Mouse (Mus musculus) CH12.LX (cell line): ENCODE results near the gene Evi5. TPM values are rescaled to one million over a fixed set of nuclear protein-coding genes. Genes with fewer than 3 reads are reported as not detected.
A peak's percentile ranks its signal among the peaks of the same experiment; 100 is the strongest.

ENCODE experiments used
- DNase-seq: peaks from one replicate; pipeline ENCODE4 v3.0.0-alpha.2; 2013; ENCODE audit errors: extremely low read depth
- H3K27ac ChIP-seq: 2 replicates; pipeline ENCODE4 v1.5.1; 2012; ENCODE audit warnings: low read depth, mild to moderate bottlenecking, control low read depth, moderate library complexity; ENCODE audit not compliant: insufficient read depth
- H3K27me3 ChIP-seq: replicated peaks from 2 replicates; pipeline ENCODE3; 2012; ENCODE audit warnings: inconsistent platforms
- H3K36me3 ChIP-seq, 2 experiments: replicated peaks in 1 of 2; 2 replicates each; pipeline versions ENCODE3 to v1.6.1; 2012; ENCODE audit warnings: inconsistent platforms in 1 of 2, low read length in 1 of 2, mild to moderate bottlenecking in 1 of 2, mixed read lengths in 1 of 2, moderate library complexity in 1 of 2; ENCODE audit not compliant: control insufficient read depth in 1 of 2, insufficient read depth in 1 of 2
- H3K4me1 ChIP-seq, 2 experiments: 2 replicates each; pipeline ENCODE4 v1.6.1; 2012; ENCODE audit warnings: inconsistent platforms in 1 of 2, moderate library complexity in 1 of 2; ENCODE audit not compliant: insufficient read depth in 2 of 2, control insufficient read depth in 1 of 2
- H3K4me2 ChIP-seq: 2 replicates; pipeline ENCODE4 v1.6.1; 2012; ENCODE audit warnings: low read depth, mild to moderate bottlenecking, control low read depth; ENCODE audit not compliant: poor library complexity, insufficient read depth, severe bottlenecking
- H3K4me3 ChIP-seq, 3 experiments: fragments of 150-350 bp in 1 of 3; sonication (generic) in 1 of 3; replicated peaks in 1 of 3; 2 replicates each; pipeline versions ENCODE3 to v1.5.1; 2011 to 2012; ENCODE audit warnings: low read depth in 2 of 3, low read length in 2 of 3, mild to moderate bottlenecking in 2 of 3, moderate library complexity in 2 of 3, control low read depth in 1 of 3, improper control_type of control experiment in 1 of 3, inconsistent platforms in 1 of 3, mixed read lengths in 1 of 3; ENCODE audit not compliant: poor library complexity in 1 of 3
- H3K79me2 ChIP-seq: replicated peaks from 2 replicates; pipeline ENCODE4 v1.6.1; 2012; ENCODE audit warnings: mild to moderate bottlenecking, moderate library complexity; ENCODE audit not compliant: control insufficient read depth, poor library complexity, insufficient read depth, severe bottlenecking; ENCODE audit errors: extremely low read depth
- H3K9ac ChIP-seq: 2 replicates; pipeline ENCODE4 v1.6.1; 2012; ENCODE audit warnings: low read depth, mild to moderate bottlenecking, control low read depth, moderate library complexity; ENCODE audit not compliant: insufficient read depth
- H3K9me3 ChIP-seq: replicated peaks from 2 replicates; pipeline ENCODE3; 2012; ENCODE audit warnings: low read length, inconsistent platforms, mixed read lengths
- CHD1 ChIP-seq: IDR thresholded peaks from 2 replicates; pipeline ENCODE4 v1.6.1; 2012; ENCODE audit warnings: low read depth, low read length, improper control_type of control experiment, inconsistent platforms
- CTCF ChIP-seq, 2 experiments: IDR thresholded peaks in 1 of 2; conservative IDR thresholded peaks in 1 of 2; 2 replicates each; pipeline ENCODE4 v1.5.1; 2011 to 2012; ENCODE audit warnings: low read depth in 2 of 2, low read length in 2 of 2, improper control_type of control experiment in 1 of 2, inconsistent platforms in 1 of 2, mild to moderate bottlenecking in 1 of 2, moderate library complexity in 1 of 2
- EP300 ChIP-seq: IDR thresholded peaks from 2 replicates; pipeline ENCODE4 v1.6.1; 2011; ENCODE audit warnings: low read length, improper control_type of control experiment
- ETS1 ChIP-seq: conservative IDR thresholded peaks from 2 replicates; pipeline ENCODE4 v1.6.1; 2012; ENCODE audit warnings: low read depth, mild to moderate bottlenecking, inconsistent platforms, low read length, improper control_type of control experiment, moderate library complexity
- GABPA ChIP-seq: IDR thresholded peaks from 2 replicates; pipeline ENCODE4 v1.6.1; 2012; ENCODE audit warnings: low read depth, low read length, improper control_type of control experiment, inconsistent platforms; ENCODE audit not compliant: insufficient replicate concordance
- HCFC1 ChIP-seq: IDR thresholded peaks from 2 replicates; pipeline ENCODE4 v1.6.1; 2012; ENCODE audit warnings: low read depth, mild to moderate bottlenecking, inconsistent platforms, low read length, improper control_type of control experiment
- IRF4 ChIP-seq: IDR thresholded peaks from 2 replicates; pipeline ENCODE4 v1.6.1; 2014; ENCODE audit warnings: low read depth, mild to moderate bottlenecking, inconsistent platforms, low read length, improper control_type of control experiment
- JUND ChIP-seq: conservative IDR thresholded peaks from 2 replicates; pipeline ENCODE4 v1.6.1; 2011; ENCODE audit warnings: low read depth, low read length, improper control_type of control experiment
- MYC ChIP-seq: IDR thresholded peaks from 2 replicates; pipeline ENCODE4 v1.6.1; 2011; ENCODE audit warnings: low read depth, mild to moderate bottlenecking, improper control_type of control experiment, low read length
- NELFE ChIP-seq: IDR thresholded peaks from 2 replicates; pipeline ENCODE4 v1.6.1; 2011; ENCODE audit warnings: low read depth, low read length, improper control_type of control experiment
- NRF1 ChIP-seq: IDR thresholded peaks from 2 replicates; pipeline ENCODE4 v1.6.1; 2014; ENCODE audit warnings: low read depth, mild to moderate bottlenecking, inconsistent platforms, low read length, improper control_type of control experiment, moderate library complexity
- POLR2A ChIP-seq: IDR thresholded peaks from 2 replicates; pipeline ENCODE4 v1.6.1; 2011; ENCODE audit warnings: low read depth, mild to moderate bottlenecking, improper control_type of control experiment, low read length
- POLR2AphosphoS2 ChIP-seq: IDR thresholded peaks from 2 replicates; pipeline ENCODE4 v1.6.1; 2011; ENCODE audit warnings: low read depth, low read length, improper control_type of control experiment
- RAD21 ChIP-seq: IDR thresholded peaks from 2 replicates; pipeline ENCODE4 v1.6.1; 2011; ENCODE audit warnings: low read depth, mild to moderate bottlenecking, low read length, improper control_type of control experiment, moderate library complexity
- RCOR1 ChIP-seq: conservative IDR thresholded peaks from 2 replicates; pipeline ENCODE4 v1.6.1; 2012; ENCODE audit warnings: low read depth, mild to moderate bottlenecking, inconsistent platforms, low read length, improper control_type of control experiment
- SMC3 ChIP-seq: IDR thresholded peaks from 2 replicates; pipeline ENCODE4 v1.6.1; 2011; ENCODE audit warnings: low read depth, low read length, improper control_type of control experiment
- TCF12 ChIP-seq: IDR thresholded peaks from 2 replicates; pipeline ENCODE4 v1.6.1; 2014; ENCODE audit warnings: low read depth, mild to moderate bottlenecking, inconsistent platforms, low read length, improper control_type of control experiment
- ZKSCAN1 ChIP-seq: IDR thresholded peaks from 2 replicates; pipeline ENCODE4 v1.6.1; 2012; ENCODE audit warnings: low read depth, inconsistent platforms, low read length, improper control_type of control experiment, borderline replicate concordance
- ZMIZ1 ChIP-seq: IDR thresholded peaks from 2 replicates; pipeline ENCODE4 v1.6.1; 2012; ENCODE audit warnings: low read depth, mild to moderate bottlenecking, inconsistent platforms, low read length, improper control_type of control experiment
- ZNF384 ChIP-seq: IDR thresholded peaks from 2 replicates; pipeline ENCODE4 v1.6.1; 2012; ENCODE audit warnings: low read depth, low read length, improper control_type of control experiment, inconsistent platforms
- dilution Hi-C: fragments of 300-500 bp; cut with MboI; formaldehyde crosslinking; loops from 2 replicates; pipeline ENCODE4 v1.14.3; 2020; ENCODE audit warnings: low sequenced_read_pairs; ENCODE audit not compliant: extremely low pct_unique_long_range_greater_than_20kb, extremely low pct_ligation_motif_present
- in situ Hi-C: fragments of 300-500 bp; cut with MboI; formaldehyde crosslinking; loops from 3 replicates; pipeline ENCODE4 v1.14.3; 2019; ENCODE audit warnings: low sequenced_read_pairs, low pct_ligation_motif_present, low pct_unique_long_range_greater_than_20kb, mixed read lengths
- polyA plus RNA-seq: library from polyadenylated mRNA; unstranded; fragments of >175 nt; gene quantifications from 2 replicates; pipeline ENCODE4 v1.2.1, GENCODE M21; 2012; ENCODE audit warnings: low read depth; ENCODE audit not compliant: insufficient read length
- total RNA-seq, 2 experiments: library from RNA; depleted of rRNA; stranded (reverse); fragments of 300-350 nt in 1 of 2; fragments of >200 nt in 1 of 2; gene quantifications; 2 replicates each; pipeline ENCODE4 v1.2.3; 2012 to 2014

The Evi5 gene
- total and polyA plus RNA-seq, 3 experiments: 3.2 to 6.3 (median 3.8) TPM

GRCm38 (mm10) chr5:107873330-107873729, 1.6 kb downstream of the Evi5 start:
- peaks cover 9% of the 10 kb centered on the region for H3K27me3 ChIP-seq
- in situ Hi-C loops: no loop called here
- dilution Hi-C loops: no loop called here
- H3K79me2 ChIP-seq: no peaks in the 10 kb centered on the region
- H3K9me3 ChIP-seq: no peaks in the 10 kb centered on the region
- H3K36me3 ChIP-seq: no peaks in the 10 kb centered on the region
- H3K4me2 ChIP-seq: no peak overlapping the region
- TF ChIP-seq ETS1 (no peak), POLR2AphosphoS2 (no peak), RAD21 (no peak), NELFE (no peak), RCOR1 (no peak)
- TF ChIP-seq, all 38 proteins: peak for 0
- H3K4me3 ChIP-seq: no peak overlapping the region
- no peak for DNase-seq
- H3K27ac ChIP-seq: no peak overlapping the region
- H3K9ac ChIP-seq: no peak overlapping the region
- peaks cover 0 to 17% of the 10 kb centered on the region in 2 experiments; a peak in 2 of 4 replicates for H3K4me1 ChIP-seq

- H3K27me3 ChIP-seq: peaks cover 9% of the 10 kb centered on the region
- H3K4me2 ChIP-seq: no peak overlapping the region
- no peak for DNase-seq
- peaks cover 9% of the 10 kb centered on the region for H3K79me2 ChIP-seq
- no peak overlapping the region for H3K9ac ChIP-seq
- peaks cover 3 to 30% of the 10 kb centered on the region in 2 experiments; a peak in 3 of 4 replicates for H3K4me1 ChIP-seq
- H3K27ac ChIP-seq: no peak overlapping the region
- TF ChIP-seq TCF12 (no peak), ZNF384 (peak; percentile 65), POLR2A (no peak), EP300 (0 out of 2 replicates have a peak, but pooled peaks have one; percentile 20), JUND (no peak), IRF4 (0 out of 2 replicates have a peak, but pooled peaks have one; percentile 35), SMC3 (no peak), POLR2AphosphoS2 (no peak), CHD1 (no peak), GABPA (no peak), RCOR1 (no peak), MYC (no peak), NRF1 (no peak), HCFC1 (no peak), ZMIZ1 (no peak), ZKSCAN1 (no peak), CTCF (conservative IDR thresholded peaks at IDR 0.05 in 1 of 2, IDR thresholded peaks at IDR 0.05 in 1 of 2; ENCODE audit: low read depth in 2 of 2, low read length in 2 of 2) (no peak)
- in situ Hi-C loops (no loop called here), dilution Hi-C loops (no loop called here)
- no peaks in the 10 kb centered on the region for H3K36me3 ChIP-seq
- no peaks in the 10 kb centered on the region for H3K9me3 ChIP-seq
- no peak overlapping the region for H3K4me3 ChIP-seq
Measured at GRCm38 (mm10) chr5:107869701-107870100, 5.2 kb downstream of the Evi5 start.
